Mouse (Mus musculus) ovary, postnatal 36 days (tissue): ENCODE data around the gene Rev3l.

Experiments used
- DNase-seq: peaks from one replicate; pipeline ENCODE4 v3.0.0; 2022; ENCODE audit warnings: low spot score, mixed read lengths

Rev3l gene

DNA sequence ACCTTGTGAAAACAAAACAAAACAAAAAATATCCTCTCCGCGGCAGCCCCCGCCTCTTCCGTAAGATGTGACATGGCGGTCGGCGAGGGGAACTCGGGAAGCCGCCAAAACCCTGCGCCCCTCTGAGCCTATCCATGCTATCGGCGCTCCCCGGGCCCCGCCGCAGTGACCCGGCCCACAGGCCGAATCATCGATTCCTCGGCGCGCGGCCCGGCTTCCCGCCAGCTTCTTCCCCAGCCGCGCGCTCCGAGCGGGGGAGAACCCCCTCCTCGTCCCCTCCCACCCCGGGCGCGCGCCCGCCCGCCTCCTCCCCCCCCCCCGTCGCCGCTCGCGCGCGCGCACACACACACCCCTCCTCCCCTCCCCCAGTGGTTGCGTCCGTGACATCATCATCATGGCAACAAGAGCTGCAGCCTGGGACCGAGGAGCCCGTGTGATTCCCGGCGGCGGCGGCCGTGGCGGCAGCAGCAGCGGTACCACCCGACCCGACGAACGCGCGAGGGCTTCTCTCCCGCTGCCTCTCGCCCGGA lies at the start of gene Rev3l:
TSS of gene Rev3l (plus strand) at position 383 of the 530 bp plus-strand sequence.
- DNase-seq, result peak; percentile 93

DNA sequence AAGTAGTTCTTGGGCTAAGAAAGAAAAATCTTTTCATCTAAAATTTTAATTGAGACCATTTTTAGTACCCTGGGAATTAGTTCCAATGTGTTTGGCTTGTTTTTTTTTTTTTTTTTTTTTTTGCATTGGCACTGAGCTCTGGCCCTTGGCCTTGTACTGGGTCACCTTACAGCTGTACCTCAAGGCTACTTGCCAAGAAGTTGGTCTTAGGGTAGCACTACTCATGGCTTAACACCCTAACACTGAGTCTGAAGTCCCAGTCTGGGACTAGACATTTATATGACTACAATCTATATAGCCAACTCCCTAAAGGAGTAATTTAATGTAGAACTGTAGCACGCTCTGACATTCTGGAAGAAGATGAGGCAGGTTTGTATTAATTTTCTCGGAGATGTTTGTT lies 49.4 kb upstream of the Rev3l start:
- DNase-seq, result no peak

DNA sequence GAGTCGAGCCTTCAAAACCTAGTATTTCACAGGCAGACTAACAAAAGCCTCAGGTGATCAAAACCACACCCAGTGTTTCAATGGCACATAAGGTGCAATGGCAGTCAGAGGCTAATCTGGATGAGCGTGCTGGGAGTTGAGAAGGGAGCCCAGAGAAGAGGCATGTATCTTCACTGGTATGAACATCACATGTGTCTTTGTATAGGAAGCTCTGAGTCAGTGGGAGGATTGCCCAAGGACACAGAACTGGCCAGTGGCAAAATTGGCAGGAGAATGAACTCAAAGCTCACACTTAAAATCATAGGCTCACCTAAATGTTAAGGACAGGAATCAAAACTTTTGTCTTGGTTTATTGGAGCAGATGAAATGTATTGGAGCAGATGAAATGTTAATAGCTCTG lies 48.4 kb upstream of the Rev3l start:
- DNase-seq, result no peak

DNA sequence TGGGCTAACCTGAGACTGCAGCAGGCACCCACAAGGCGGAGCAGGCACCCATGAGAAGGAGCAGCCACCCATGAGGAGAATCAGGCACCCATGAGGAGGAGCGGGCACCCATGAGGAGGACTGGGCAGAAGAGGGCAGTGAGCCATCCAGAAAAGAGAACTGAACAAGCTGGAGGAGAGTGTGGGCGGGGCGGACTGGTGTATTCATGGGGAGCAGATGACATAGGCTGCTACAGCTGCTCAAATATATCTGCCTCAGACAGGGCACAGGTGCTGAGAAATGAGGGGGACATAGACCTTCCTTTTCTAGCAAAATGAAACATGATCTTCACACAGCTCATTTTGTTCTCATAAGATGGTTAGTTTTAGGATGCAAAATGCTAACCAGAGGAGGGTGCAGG lies 45.1 kb upstream of the Rev3l start:
- DNase-seq, result no peak

DNA sequence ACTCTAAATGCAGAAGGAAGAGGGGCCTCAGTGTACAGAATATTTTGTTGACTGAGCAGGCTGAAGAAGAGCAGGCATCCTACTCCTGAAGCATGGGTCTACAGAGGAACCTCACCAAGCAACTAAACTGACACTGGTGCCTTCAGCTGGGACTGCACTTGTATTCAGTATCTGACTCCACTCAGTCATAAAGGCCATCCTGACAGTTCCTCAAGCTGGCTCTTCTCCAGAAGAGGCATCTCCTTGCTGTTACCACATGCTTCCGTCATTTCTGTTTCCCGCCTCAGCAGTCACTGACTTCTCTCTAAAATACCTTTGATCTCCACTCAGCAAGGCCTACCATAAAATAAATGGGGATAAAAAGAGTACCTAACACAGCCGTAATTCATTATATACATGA lies 44.1 kb upstream of the Rev3l start:
- DNase-seq, result no peak

DNA sequence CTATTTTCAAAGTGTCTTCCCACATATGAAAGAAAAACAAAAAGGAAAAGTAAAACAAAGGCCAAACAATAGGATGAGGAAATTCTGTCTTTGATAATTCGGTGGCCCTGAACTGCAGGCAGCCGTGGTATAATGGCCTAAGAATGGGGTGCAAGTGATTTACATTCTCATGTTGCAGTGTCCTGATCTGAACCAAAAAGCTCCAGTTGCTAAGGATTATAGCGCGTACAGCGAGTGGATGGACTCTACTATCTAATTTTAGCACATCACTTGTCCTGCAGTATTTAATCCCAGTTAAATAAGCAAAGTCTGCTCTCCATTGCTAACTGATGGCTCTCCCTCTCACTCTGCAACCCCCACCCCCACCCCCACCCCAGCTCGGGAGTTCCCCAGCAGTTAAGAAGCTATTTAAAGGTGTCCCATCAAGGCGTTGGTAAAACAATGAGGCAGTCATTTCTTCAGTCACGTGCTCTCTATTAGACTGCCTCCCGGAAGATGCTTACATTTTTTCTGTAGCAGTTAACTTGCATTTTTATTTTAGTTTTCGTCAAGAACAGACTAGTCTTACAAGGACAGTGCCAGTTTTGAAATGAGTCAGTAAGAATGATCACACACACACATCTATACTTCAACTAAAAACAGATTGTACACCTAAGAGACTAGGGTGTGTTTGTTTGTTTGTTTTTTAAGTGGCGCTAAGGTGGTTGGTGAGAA lies 40.4 kb upstream of the Rev3l start:
- no peak for DNase-seq

DNA sequence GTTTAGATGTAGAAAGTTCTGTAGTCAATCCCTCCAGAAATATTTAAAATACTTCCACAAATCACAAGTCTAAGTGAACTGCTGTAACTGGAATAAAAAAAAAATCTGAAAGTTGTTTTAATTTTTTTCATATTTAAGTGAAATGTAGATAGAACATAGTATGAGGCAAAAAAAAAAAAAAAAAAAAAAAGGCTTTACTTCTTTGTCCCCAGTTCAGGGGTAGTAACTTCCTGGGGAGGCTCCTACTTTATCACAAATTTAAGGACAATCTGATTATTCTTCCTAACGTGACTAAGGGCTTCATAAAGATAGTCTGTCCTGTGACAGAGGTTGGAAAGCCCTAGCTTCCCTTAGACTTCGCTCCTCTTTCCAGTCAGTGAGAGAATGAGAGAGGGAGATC lies 39.8 kb upstream of the Rev3l start:
- DNase-seq, result no peak

DNA sequence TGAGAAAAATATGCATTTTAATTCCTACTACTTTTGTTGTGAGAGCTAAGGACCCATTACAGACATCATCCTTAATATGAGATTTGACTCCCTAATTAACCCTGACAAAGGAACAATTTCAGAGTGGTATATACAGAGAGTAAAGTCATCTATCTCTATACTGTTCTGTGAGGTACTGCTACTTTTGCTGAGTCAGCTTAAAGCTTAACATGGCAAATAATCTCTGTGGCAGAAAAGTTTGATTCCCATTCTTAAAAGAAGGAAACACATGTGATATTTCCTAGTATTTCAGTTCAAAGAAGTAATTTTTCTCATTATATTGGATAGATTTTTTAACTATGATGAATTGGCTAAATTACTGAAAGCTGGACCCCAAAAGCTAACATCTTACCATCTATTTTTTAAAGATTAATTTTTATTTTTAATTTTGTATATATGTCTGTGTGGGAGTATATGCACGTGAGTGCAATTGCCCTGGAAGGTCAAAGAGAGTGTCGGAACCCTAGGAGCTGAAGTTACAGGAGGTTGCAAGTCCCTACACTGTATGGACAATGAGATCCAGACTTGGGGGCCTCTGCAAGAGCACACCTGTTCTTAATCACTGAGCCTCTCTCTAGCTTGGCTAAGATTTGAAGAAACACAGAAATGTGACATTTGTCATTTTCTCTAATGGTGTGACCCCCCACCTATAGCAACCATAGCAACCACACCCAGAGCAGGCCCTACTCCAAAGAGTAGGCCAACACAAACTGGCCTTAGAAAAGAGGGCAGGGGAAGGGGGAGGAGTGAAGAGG lies 24.0 kb upstream of the Rev3l start:
- DNase-seq, result no peak

DNA sequence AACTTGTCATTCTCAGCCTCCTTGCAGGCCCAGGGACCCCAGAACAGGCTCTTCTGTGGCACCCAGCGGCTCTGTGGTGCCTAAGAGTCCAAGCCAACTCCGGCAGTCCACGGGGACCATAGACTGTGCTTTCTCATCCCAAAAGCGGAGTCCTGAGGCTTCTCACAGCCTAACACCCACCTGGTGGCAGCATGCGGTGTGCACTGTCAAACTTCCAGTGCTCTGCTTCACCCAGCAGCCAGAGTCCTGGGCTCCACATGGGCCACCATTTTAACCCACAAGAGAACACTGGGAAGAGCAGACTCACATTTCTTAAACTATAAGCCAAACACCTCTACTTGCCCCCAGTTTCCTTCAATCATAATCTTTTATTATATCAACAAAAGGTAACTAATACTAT lies 15.0 kb upstream of the Rev3l start:
- DNase-seq, result no peak

DNA sequence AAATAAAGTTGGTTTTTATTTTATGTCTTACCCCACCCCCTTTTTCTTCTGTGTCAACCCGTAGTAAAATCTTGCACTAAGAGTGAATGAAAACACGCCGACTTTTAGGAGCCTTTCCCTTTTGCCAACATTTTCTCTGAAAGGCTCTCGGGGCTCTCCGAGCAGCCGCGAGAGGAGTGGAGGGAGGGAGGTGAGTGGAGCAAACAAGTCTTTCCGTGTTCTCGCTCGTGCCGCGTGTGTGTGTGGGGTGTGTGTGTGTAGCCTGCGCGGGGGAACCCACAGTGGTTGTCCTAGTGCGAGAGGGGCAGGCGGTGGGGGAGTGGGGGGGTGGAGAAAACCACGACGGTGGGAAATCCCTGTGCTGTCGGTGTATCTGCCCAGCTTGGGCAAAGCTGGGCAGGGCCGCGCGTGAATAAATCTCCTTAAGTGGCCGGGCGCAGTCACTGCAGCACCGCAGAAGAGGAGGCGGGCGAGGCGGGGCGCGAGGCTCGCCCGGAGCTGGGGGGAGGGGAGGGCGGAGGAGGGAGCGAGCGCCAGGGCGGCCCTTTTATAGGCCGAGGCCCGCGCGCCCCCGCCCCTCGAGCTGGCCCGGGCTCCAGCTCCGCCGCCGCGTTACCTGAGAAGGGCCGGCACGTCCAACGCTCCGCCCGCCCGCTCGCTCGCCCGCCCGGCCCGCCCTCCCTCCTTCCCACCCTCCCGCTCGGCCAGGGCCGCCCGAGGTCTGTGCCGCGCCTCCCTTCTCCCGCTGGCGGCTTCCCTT lies 762 bp upstream of the Rev3l start:
- peak; percentile 95 for DNase-seq

DNA sequence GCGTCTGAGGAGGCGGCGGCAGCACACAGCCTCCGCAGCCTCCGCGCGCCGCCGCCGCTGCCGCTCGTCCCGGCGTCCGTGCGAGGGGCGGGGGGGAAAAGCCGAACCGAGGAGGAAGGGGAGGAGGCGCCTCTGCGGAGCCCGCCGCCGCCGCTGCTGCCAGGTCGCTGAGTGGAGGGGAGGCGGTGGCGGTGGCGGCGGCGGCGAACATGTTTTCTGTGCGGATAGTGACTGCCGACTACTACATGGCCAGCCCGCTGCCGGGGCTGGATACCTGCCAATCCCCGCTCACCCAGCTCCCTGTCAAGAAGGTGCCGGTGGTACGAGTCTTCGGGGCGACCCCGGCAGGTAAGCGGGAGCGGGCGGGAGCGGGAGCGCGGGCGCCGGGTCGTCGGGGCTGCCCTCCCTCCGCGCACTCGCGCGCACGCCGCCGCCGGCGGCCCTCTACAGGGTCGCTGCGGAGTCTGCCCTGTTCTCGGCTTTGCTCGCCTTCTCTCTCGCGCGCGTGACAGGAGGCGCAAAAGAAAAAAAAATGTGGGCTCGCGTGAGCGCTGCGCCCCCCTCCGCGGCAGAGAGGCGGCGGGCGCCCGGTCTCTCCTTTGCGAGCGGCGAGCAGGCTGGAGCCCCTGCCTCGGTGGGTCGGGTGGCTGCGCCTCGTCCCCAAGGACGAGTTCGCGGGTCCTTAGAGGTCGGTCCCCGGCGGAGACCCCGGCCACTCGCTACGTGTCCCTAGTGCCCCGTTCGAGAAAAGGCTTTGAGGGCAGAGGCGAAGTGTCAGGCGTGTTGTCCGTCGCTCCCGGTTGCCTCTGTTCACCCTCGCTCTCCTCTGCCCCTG lies 565 bp downstream of the Rev3l start:
- peak; percentile 82 for DNase-seq

DNA sequence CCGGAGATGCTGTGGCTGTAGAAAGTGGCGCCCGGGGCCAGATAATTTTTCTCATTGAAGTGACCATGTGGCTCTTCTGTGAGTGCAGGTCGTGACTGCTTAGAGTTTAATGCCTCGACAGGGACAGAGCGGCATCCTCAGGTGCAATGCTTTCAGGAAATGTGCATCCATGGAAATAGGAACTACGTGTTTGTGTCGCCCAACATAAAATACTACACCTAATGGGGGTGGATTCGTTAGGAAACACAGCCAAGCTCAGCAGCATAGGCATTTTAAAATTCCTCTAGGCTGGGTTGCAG lies 1.1 kb downstream of the Rev3l start:
- DNase-seq, result no peak

DNA sequence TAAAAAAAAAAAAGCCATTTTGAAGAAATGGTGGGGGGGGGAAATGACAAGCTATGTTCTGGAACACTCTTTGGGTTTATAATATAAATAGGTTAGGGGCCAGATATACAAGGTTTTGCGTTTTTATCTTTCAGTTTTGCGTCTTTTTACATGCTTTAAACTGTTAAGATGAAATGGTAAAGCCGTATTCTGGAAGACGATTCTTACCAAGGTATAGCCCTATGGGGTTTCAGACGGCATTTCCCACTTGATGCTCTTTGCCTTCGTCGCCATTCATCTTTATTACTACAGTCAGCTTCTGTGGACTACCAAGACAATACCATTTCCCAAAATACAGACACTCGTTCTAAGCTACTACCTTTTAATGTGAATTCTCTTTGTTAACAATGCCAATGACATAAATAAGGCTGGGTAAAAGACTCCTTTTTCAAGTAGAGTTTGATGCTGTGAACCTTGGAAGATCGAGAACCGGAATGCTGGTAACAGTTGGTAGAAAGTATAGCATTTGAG lies 1.6 kb downstream of the Rev3l start:
- no peak for DNase-seq

DNA sequence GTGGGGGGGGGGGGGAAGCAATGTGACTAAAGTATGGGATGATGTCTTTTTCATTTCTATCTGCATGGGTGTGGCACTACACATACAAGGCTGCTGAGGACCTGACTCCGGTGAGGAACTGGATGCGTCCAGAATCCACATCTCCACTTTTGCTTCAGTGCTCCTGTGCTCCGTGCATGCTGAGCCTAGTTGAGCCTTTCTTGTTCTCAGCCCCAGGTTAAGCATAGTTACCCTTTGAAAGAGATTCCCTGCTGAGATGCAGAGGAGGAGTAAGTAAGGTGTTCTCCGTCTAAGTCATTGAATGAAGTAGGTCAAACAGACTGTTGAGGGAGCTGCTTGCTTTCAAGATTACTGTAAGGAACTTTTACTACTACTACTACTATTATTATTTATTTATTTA lies 4.3 kb downstream of the Rev3l start:
- DNase-seq, result no peak

DNA sequence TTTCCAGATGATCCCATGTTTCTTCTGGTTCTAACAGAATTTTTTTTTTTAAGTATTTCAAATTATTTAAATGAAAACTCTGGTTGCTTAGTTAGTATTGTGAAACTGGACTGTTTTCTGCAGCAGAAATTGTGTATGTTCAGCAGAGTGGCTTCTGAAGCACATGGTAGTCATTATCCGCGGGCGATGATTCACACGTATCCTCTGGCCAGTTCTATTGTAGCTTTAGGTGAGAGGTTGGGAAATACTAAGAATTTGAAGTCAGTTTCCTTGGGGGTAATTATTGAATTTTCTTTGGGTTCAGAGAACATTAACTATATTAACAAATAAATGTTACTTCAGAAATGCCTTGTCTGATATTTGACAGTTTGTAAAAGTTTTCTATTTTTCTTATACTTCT lies 10.1 kb downstream of the Rev3l start:
- DNase-seq, result no peak

DNA sequence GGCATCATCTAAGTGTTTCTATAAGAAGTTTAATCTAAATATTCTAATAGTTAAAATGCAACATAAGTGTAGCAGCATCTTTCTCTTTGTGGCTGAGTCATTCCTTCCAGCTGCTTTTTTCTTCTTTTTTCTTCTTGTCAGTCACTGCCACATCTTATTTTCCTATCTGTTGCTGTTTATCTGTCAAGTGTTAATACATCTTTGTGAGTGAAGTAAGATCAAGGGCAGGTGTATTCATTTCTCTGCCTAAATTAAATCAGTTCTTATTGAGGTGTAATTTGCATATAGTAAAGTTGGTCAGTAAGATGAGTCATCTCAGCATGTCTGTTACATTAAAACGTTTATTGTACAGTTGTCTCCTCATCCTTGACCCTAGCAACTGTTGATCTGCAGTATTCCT lies 32.8 kb downstream of the Rev3l start:
- no peak for DNase-seq

DNA sequence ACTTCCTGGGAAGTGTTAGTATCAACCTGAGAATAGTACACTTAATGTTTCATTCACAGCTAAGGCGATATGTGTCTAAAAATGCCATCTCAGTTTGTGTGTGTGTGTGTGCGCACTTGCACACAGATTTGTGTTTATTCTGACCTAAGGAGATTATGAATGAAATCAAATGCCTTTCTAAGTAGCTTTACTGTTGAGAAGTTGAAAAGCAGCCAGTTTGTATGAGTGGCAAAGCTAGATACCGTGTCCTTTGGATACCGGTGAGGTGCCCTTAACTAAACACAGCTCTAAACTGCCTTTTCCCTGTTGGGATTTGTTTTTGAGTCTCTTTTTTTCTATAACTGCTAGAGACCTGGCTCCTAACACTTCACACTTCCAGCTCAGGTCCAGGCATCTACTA lies 34.8 kb downstream of the Rev3l start:
- no peak for DNase-seq

DNA sequence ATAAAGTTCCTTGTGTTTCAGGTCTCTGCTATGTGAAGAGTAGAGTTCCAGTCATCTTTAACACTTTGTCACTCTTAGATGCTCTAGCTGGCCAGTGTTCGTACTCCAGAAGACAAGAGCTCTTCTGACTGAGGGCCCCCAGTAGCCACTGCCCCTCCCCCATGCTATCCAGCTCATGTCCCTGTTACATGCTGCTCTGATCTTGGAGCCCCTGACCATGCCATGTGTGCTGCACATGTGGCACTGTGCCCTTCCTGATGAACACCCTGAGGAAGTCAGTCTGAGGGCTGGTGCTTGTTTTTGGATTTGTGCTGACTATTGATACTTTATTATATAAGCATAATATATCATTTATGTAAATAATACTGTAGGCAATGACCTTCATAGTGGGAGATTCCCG lies 40.3 kb downstream of the Rev3l start:
- DNase-seq, result no peak

DNA sequence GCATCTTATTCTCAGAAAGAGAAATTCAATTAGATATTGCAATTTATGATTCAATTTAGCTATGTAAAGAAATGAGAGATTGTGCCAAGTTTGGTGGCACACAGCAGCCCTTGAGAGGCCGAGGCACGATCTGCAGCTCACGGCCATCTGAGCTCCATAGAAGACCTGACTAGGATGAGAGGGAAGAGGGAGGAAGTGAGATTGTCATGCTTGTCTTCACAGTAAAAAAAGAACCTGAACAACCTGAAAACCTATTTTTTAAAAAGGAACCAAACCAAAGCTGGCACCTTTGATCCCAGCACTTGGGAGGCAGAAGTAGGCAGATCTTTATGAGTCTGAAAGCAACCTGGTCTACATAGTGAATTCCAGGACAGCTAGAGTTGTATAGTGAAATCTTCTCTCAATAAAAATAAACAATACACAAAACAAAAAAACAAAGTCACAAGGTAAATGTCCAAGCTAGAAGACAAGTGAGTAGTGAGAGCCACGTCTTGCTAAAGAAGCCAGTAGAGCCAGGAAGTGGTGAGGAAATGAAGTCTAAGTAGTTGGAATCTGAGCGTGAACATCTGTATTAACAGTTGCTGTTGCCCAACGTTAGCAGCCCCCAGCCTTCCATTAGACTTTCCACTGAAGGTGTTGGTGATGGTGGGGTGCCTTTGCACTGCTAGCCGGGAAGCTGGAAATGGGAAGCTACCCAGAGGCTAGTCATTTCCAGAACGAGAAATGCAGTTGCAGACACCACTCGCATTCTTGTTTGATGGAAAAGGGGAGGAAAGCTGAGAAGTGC lies 42.2 kb downstream of the Rev3l start:
- no peak for DNase-seq

DNA sequence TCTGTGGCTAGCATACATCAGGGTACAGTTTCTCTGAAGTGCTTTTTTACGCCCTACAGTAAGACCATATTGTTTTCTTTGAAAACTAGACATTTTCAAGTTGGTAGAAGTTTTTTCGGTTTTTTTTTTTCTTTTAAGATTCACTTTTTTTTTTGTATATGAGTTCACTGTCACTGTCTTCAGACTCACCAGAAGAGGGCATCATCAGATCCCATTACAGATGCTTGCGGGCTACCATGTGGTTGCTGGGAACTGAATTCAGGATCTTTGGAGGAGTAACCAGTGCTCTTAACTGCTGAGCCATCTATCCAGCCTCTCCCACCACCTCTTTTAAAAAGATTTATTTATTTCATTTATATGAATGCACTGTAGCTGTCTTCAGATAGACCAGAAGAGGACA lies 45.0 kb downstream of the Rev3l start:
- no peak for DNase-seq

DNA sequence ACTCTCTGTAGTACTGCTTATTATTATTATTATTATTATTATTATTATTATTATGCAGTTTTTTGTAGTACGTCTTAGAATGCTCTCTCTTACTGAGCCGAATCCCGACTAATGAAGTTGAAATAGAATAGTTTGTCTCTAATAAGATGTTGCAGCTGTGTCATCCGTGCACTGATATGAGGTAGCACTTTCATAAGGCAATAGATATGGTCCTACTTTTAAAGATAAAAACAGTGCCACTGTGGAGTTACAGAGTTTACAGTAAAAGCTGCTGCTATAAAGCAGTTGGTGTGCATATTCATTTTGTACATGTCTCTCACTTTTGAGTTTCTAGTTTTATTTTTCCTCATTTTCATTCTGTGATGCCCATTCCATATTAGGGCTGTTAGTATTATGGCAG lies 46.4 kb downstream of the Rev3l start:
- no peak for DNase-seq
